Mouse (Mus musculus): ENCODE results near the gene Lsm11. TPM values are rescaled to one million over a fixed set of nuclear protein-coding genes. Genes with fewer than 3 reads are reported as not detected.
A peak's percentile ranks its signal among the peaks of the same experiment; 100 is the strongest.

The Lsm11 gene
- total RNA-seq, 2 experiments from 2014 or later: 4.8 to 5.2 TPM

GRCm38 (mm10) chr11:45932771-45933170 lies 12.0 kb downstream of the Lsm11 start:
- DNase-seq: no peak
- intact Hi-C loops (cut with DNase I): no loop called here

- no peak for DNase-seq
- intact Hi-C loops (cut with DNase I): loop anchor here (5.0 kb wide), 1 partner anchor 1342 kb away; no protein-coding TSS in a partner anchor
These were observed 15.2 kb downstream of the Lsm11 start for GRCm38 (mm10) chr11:45929541-45929940.

GRCm38 (mm10) chr11:45927456-45927855 lies 17.3 kb downstream of the Lsm11 start:
- DNase-seq: no peak
- intact Hi-C loops (cut with DNase I): loop anchor here (5.0 kb wide), 1 partner anchor 1340 kb away; no protein-coding TSS in a partner anchor

DNA sequence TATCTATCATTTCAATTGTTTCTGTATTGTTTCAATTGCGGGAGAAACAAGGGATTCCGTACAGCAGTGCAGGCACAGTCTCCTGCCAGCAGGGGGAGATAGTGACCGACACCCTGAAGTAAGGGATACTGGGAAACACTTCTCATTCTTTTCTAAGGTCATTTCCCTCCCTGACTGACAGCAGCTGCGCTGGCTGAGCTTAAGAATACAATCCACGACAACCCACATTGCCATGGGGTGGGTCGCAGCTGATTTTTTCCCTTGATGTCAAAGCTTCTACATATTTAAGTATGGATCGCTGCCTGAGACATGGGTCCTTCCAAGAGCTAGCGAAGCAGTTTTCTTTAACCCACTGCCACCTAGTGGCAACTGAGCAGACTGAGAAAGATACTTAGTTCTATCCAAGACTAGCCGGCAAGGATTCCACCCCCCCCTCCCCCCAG lies 18.1 kb downstream of the Lsm11 start:
- intact Hi-C loops (cut with DNase I): loop anchor here (5.0 kb wide), 1 partner anchor 1339 kb away; no protein-coding TSS in a partner anchor
- DNase-seq: peak; percentile 75 to 84

- no peak for DNase-seq
- intact Hi-C loops (cut with DNase I): loop anchor here (5.0 kb wide), 1 partner anchor 1338 kb away; no protein-coding TSS in a partner anchor
These were observed 19.3 kb downstream of the Lsm11 start for GRCm38 (mm10) chr11:45925436-45925835.

DNA sequence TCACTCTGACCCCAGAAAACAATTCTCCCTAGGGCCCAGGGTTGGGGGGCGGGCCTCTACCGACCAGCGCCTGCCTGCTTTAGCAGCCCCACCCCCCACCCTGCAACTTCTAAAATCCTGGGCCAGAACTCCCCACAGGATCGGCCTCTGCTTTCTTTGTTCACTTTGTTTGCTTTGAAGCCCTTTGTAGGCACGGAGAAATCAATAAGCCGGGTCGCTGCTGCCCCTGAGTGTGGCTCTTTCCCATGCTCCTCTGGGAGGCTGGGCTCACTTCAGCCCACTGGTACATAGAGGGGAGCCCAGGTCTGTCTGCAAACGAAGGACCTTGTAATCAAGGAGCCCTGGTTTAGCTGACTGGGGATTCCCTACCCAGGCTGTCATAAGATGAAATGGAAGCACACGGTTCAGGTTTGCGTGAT lies 23.2 kb downstream of the Lsm11 start:
- DNase-seq: no peak
- intact Hi-C loops (cut with DNase I): no loop called here

GRCm38 (mm10) chr11:45921026-45921425 lies 23.7 kb downstream of the Lsm11 start:
- DNase-seq: no peak
- intact Hi-C loops (cut with DNase I): no loop called here

DNA sequence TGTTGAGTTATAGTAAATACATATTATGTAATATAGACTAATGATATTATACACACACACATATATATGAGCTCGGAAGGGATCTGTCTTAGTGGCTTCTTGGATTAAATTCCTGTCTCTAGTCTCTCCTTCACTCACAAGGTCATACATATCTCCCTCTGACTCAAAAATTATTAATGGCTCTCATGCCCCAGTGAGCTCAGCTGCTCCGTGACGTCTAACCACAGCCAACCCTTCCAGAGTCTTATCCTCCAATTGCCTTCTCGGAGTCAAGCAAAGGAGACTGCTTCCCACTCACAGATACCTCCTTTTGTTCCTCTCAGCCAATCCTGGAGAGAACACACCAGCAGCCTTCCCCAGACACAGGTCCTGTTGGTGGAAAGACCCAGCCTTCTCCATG lies 25.9 kb downstream of the Lsm11 start:
- no peak for DNase-seq
- intact Hi-C loops (cut with DNase I): no loop called here

GRCm38 (mm10) chr11:45918018-45918417 lies 26.7 kb downstream of the Lsm11 start:
- DNase-seq: no peak
- intact Hi-C loops (cut with DNase I): no loop called here

GRCm38 (mm10) chr11:45916196-45916595 lies 28.5 kb downstream of the Lsm11 start:
- intact Hi-C loops (cut with DNase I): no loop called here
- DNase-seq: no peak

DNA sequence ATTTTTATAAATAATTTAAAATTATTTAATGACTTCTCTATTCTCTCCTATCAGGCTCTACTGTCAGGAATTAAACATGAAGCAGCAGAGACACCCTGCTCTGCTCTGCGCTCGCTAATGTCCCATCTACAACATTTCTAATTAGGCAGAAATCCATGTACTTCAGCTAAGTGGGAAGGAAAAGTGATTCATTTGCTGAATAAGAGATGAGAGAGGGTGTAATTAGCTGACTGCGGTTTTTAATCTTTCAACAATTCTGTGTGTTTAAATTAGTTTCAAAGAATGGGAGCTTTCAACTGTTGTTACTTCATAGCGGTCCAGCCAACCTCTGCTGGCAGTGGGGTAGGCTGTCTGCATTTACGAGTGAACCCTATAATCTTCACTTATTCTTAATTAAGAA lies 34.0 kb downstream of the Lsm11 start:
- DNase-seq: no peak
- intact Hi-C loops (cut with DNase I): no loop called here

DNA sequence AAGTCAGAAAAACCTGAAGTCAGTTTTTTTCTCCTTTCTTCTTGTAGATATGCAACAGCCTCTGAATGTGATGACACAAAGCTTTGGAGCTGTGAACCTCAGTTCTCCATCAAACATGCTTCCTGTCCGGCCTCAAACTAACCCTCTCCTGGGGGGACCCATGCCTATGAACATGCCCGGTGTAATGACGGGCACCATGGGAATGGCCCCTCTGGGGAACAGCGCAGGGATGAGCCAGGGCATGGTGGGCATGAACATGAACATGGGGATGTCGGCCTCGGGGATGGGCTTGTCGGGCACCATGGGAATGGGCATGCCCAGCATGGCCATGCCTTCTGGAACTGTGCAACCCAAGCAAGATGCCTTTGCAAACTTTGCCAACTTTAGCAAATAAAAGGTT lies 35.8 kb downstream of the Lsm11 start:
- DNase-seq: no peak
- intact Hi-C loops (cut with DNase I): no loop called here

DNA sequence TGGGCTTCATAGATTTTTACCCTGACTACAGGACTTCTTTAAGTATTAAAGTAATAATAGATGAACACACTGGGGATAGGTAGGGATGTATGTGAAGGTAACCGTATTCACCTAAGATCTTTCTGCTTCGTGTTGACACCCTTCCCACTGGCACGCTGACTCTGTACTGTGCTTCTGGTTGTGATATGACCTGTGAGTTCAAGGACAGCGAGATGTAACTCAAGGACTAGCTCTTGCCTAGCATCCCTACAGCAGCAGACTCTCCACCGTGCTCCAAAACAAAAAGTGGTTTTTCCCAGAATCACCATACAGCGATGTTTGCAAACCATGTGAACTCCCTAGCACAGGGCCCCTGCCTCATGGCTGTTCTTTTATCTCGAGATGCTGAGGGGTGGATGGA lies 36.7 kb downstream of the Lsm11 start:
- intact Hi-C loops (cut with DNase I): no loop called here
- no peak for DNase-seq

DNA sequence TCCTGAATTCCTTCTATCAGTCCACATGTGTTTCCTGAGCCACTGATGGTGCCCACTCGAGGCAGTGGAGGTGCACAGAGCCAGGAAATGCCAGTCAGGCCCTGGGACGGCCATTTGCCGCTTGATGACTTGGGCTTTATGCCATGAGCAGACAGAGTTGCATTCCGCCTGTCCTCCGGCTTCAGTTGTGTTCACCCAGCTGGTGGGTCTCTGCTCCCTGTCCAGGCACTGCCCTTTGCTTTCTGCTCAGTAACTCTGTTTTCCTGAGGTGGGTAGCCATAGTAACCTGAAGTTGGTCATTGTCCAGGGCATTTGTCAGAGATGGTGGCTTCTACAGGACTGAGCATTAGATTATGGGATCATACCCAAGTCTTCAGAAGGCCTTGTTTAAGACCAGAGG lies 37.4 kb downstream of the Lsm11 start:
- intact Hi-C loops (cut with DNase I): no loop called here
- DNase-seq: no peak

- DNase-seq: no peak
- intact Hi-C loops (cut with DNase I): no loop called here
These were observed 38.5 kb downstream of the Lsm11 start for GRCm38 (mm10) chr11:45906109-45906786.

DNA sequence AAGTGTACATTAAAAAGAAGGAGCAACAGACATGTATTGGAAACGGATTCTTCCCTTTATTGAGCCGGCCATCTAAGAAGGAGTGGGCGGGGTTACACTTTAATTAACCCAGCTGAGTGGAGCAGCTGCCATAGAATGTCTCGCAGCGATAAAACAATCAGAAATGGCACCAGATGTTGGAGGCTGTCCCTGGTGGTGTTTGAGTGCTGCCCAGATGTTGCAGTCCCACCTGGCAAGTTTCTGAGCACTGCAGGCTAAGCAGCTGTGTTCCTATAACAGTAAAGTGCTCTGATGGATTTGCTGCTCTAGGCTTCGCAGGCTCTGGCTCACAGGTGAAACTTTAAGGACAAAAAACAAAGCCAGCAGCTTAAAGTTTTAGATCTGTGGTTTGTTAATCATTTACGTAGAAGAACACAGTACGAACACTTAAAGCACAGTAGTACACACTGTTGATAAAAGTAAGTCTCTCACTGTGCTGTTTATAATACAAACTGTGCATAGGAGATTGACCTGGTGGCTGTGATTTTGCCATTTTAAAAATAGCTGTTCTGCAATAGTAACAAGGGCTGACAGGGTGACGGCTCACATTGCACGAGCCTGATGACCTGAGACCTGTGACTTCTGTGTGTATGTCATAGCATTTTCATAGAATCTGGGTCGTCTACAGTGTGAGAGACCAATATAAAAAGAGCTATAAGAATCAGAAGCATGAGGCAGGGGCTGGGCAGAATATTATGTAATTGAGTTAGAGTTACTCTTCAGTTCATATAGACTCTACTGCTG lies 44.3 kb downstream of the Lsm11 start:
- no peak for DNase-seq
- intact Hi-C loops (cut with DNase I): no loop called here

DNA sequence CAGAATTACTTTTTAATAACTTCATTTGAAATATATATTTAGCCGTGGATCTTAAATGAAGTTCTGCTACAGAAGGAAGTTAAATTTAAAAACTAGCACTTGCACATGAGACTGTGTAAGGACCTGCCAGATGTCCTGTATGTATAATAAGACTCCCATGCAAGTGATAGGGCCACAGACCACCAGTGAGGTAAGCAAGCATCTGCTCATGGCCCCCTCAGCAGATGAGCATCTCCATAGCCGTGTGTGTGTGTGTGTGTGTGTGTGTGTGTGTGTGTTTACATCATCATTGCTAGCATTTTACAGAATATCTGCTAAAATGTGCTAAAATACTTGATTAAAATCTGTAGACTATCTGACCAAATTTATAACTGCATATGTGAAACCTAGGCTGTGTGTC lies 47.3 kb downstream of the Lsm11 start:
- intact Hi-C loops (cut with DNase I): no loop called here
- no peak for DNase-seq

GRCm38 (mm10) chr11:45892861-45893360 lies 51.8 kb downstream of the Lsm11 start:
- intact Hi-C loops (cut with DNase I): no loop called here
- no peak for DNase-seq

DNA sequence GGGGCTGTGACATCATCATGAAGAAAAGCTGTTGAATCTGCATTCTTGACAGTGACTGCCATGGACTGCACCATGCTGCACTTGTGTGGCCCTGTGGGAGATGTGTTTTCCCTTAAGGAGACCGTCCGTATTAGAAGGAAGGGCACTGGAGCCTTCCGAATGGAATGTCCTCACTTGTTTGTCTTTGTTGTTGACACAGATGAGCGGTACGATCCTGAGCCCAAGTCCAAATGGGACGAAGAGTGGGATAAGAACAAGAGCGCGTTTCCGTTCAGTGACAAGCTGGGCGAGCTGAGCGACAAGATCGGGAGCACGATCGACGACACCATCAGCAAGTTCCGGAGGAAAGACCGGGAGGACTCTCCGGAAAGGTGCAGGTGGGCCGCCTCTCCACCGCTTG lies 54.3 kb downstream of the Lsm11 start:
- no peak for DNase-seq
- intact Hi-C loops (cut with DNase I): no loop called here

DNA sequence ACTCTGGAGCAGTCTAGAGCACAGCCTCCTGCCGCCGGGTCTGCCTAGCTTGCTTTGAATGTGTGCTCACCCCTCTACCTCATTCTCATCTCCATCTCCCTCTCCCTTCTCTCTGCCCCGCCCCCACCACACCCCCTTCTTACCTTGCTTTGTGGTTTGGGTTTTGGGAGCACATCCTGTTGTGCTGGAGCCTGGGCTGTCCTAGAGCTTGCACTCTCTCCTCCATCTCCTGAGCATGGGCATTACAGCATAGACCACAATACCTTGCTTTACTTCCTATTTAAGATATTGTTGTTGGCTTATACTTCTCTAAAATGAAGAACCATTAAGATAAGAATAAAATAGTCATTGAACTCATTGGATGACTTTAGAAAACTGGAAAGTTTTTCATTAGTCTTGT lies 54.8 kb downstream of the Lsm11 start:
- DNase-seq: no peak
- intact Hi-C loops (cut with DNase I): loop anchor here (10.0 kb wide), 3 partner anchors 345 to 1275 kb away; partner anchors contain the start of gene Ebf1

- DNase-seq: no peak
- intact Hi-C loops (cut with DNase I): loop anchor here (10.0 kb wide), 3 partner anchors 344 to 1274 kb away; partner anchors contain the start of gene Ebf1
These were observed 56.2 kb downstream of the Lsm11 start for GRCm38 (mm10) chr11:45888471-45889030.

All from heart, postnatal 14 days (tissue).